Mouse (Mus musculus) neural tube, embryonic 15.5 days (tissue): Measurements from ENCODE around the gene Fn3krp. TPM values are rescaled to one million over a fixed set of nuclear protein-coding genes. Genes with fewer than 3 reads are reported as not detected.
A peak's percentile ranks its signal among the peaks of the same experiment; 100 is the strongest.

Experiments used
- ATAC-seq: fragments of 200-750 bp; cut with Nextera tagmentation; 2 replicates; pipeline ENCODE4 v1.8.0; 2017; ENCODE audit warnings: mild to moderate bottlenecking, moderate TSS enrichment, moderate library complexity; ENCODE audit not compliant: low FRiP score
- H3K27ac ChIP-seq: fragments of 300-500 bp; sonication (generic); replicated peaks from 2 replicates; pipeline ENCODE4 v1.5.1; 2015; ENCODE audit warnings: mild to moderate bottlenecking, inconsistent platforms
- H3K27me3 ChIP-seq: fragments of 300-500 bp; sonication (generic); replicated peaks from 2 replicates; pipeline ENCODE4 v1.6.1; 2015; ENCODE audit warnings: inconsistent platforms
- H3K36me3 ChIP-seq: fragments of 300-500 bp; sonication (generic); 2 replicates; pipeline ENCODE4 v1.6.1; 2015; ENCODE audit warnings: inconsistent platforms
- H3K4me1 ChIP-seq: fragments of 300-500 bp; sonication (generic); 2 replicates; pipeline ENCODE4 v1.6.1; 2015; ENCODE audit warnings: inconsistent platforms
- H3K4me2 ChIP-seq: fragments of 300-500 bp; sonication (generic); 2 replicates; pipeline ENCODE4 v1.6.1; 2015; ENCODE audit warnings: inconsistent platforms, mild to moderate bottlenecking, moderate library complexity
- H3K4me3 ChIP-seq: fragments of 300-500 bp; sonication (generic); replicated peaks from 2 replicates; pipeline ENCODE4 v1.5.1; 2015; ENCODE audit warnings: mild to moderate bottlenecking, inconsistent platforms
- H3K9ac ChIP-seq: fragments of 300-500 bp; sonication (generic); replicated peaks from 2 replicates; pipeline ENCODE4 v1.6.1; 2015; ENCODE audit warnings: mild to moderate bottlenecking, inconsistent platforms
- H3K9me3 ChIP-seq: fragments of 300-500 bp; sonication (generic); replicated peaks from 2 replicates; pipeline ENCODE4 v1.6.1; 2016; ENCODE audit warnings: inconsistent platforms
- WGBS: fragments of 180-500 bp; shearing (Covaris S2); methylation state at CpG from one replicate; pipeline ENCODE4 v1.1.7; 2015; ENCODE audit warnings: mixed read lengths; 5-methylcytosine and 5-hydroxymethylcytosine counted together
- polyA plus RNA-seq: library from polyadenylated mRNA; unstranded; fragments of >200 nt; fragmentation: Nextera tagmentation; extraction: Ambion mirVana; gene quantifications from 2 replicates; pipeline ENCODE4 v1.2.1, GENCODE M21; 2015

The Fn3krp gene
- polyA plus RNA-seq, 1 experiment from 2014 or later, result 9.7 TPM

DNA sequence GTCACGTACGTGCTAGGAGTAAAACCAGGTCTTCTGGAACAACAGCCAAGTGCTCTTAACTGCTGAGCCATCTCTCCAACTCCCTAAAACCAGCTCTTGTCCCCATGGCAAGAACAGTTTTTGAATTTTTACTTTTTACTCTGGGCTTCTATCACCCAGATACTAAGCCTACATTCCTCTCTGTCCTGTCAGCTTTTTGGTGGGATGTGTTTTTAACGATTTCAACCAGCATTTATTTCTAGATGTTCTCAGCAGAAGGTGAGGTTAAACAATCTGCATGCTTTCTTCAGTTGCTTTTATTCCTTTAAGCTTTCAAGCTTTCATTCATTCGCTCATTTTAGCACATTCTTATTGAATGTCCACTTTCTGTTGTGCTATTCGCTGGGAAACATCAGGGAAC is 3.2 kb upstream of the Fn3krp start:
- Histone ChIP-seq H3K36me3 (no peaks in the 10 kb centered on the region), H3K9ac (no peak overlapping the region), H3K27me3 (no peaks in the 10 kb centered on the region), H3K9me3 (no peaks in the 10 kb centered on the region), H3K4me3 (no peak overlapping the region), H3K4me2 (no peak overlapping the region), H3K4me1 (peaks cover 16% of the 10 kb centered on the region), H3K27ac (no peak overlapping the region)
- 88% methylated on average over 5 of the region's 5 CpGs for WGBS
- no peak for ATAC-seq

DNA sequence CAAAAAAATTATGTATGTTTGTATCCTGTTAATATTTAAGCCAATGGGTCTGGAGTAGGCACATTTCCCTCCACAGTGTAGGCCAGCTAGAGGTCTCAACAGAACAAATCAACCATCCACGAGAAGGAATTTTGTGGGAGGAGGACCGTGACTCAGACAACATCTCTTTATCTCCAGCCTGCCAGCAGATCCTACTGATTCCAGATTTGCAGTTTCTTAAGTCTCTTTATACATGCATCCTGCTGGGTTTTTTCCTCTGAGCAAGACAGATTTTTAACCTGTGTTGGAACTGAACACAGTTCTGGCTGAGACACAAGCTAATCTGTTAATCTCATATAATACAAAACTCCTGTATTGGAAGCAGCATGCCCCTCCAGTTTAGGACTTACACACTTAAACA is 2.3 kb upstream of the Fn3krp start:
- H3K4me3 ChIP-seq, result no peak overlapping the region
- H3K27ac ChIP-seq, result no peak overlapping the region
- no peaks in the 10 kb centered on the region for H3K36me3 ChIP-seq
- no peaks in the 10 kb centered on the region for H3K9me3 ChIP-seq
- ATAC-seq, result no peak
- 67% methylated on average over 2 of the region's 2 CpGs for WGBS
- peaks cover 16% of the 10 kb centered on the region for H3K4me1 ChIP-seq
- H3K4me2 ChIP-seq, result no peak overlapping the region
- no peak overlapping the region for H3K9ac ChIP-seq
- H3K27me3 ChIP-seq, result no peaks in the 10 kb centered on the region

DNA sequence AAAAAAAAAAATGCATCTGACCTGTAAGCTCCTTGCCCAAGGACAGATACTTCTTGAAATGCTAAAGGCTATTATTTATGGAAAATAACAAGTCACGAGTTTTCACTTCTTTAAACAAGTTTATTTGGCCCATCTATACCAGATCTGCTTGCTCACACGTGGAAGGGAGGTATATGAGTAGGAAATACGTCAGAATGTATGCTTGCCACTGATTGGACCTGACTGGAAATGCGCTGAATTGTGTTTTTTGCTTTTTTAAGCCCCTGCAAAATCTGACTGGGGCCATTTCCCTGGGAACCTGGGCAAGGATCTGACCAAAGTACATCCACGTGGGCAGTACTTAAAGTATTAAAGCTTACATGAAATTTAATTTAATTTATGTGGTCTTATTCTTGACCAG is 822 bp upstream of the Fn3krp start:
- no peaks in the 10 kb centered on the region for H3K36me3 ChIP-seq
- H3K4me3 ChIP-seq, result peak overlapping the region; percentile 70
- H3K27me3 ChIP-seq, result no peaks in the 10 kb centered on the region
- peaks cover 16% of the 10 kb centered on the region for H3K4me1 ChIP-seq
- H3K27ac ChIP-seq, result no peak overlapping the region; the same call in 1 of the 2 replicates
- H3K9ac ChIP-seq, result peak overlapping the region; percentile 42; the same call in 1 of the 2 replicates
- no peaks in the 10 kb centered on the region for H3K9me3 ChIP-seq
- no peak for ATAC-seq
- H3K4me2 ChIP-seq, result peak overlapping the region; percentile 88
- 57% methylated on average over 5 of the region's 5 CpGs for WGBS

DNA sequence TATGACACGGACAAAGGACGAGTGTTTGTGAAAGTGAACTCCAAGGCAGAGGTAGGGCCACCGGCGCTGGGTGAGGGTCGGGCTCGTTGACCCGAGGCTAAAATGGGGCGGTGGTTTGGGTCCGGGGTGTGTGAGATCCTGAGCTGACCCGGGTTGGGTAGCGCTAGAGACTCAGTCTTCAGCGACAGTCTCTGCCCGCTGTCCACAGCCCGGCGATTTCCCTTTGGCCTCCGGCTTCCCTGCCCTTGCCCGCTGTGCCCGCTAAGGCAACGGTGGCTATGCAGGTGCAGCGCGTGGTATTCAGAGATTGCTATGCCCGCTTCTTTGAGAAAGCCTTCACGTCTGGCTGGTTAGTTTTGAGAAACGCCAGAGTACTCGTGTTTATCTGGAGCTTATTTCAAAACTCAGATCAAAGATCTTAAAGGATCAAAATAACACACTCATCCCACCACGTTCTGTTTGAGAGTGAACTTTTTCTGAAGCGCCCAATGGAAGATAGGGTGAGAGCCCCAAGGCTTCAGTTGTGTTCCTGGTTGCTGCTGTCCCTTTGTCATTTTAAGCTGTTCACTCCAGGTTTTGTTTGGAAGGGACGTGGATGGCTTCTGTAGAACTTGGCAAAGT is 462 bp downstream of the Fn3krp start:
- Histone ChIP-seq H3K9ac (peak overlapping the region; percentile 66), H3K36me3 (0 out of 2 replicates have a peak, but pooled peaks cover 2% of the 10 kb centered on the region), H3K4me3 (peak overlapping the region; percentile 70), H3K4me1 (peaks cover 16% of the 10 kb centered on the region), H3K9me3 (no peaks in the 10 kb centered on the region), H3K27me3 (no peaks in the 10 kb centered on the region), H3K27ac (peak overlapping the region; percentile 62), H3K4me2 (peak overlapping the region; percentile 88)
- ATAC-seq, result peak; percentile 80
- WGBS, result under 1% methylated on average over 28 of the region's 28 CpGs

DNA sequence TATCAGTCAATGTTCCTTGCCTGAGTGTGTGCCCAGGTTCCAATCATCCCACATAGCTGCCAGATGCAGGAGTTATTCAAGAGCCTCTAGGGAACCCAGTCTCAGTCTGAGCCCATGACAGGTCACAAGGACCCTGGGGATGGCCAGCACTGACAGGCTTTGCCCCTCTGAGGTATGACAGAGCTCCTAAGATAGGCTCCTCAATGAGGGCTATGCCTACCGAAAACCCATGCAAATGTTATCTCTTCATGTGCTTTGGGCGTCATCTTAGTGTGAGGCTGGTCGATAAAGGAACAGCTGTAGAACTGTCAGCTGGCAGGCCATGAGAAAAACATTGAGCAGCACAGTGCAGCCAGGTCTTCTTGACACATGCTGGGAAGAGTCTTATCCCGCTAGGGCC is 12.2 kb downstream of the Fn3krp start:
- WGBS, result 89% methylated on average over 4 of the region's 4 CpGs
- no peaks in the 10 kb centered on the region for H3K27me3 ChIP-seq
- H3K9ac ChIP-seq, result no peak overlapping the region
- H3K4me2 ChIP-seq, result no peak overlapping the region; the same call in 1 of the 2 replicates
- H3K36me3 ChIP-seq, result peaks cover 12% of the 10 kb centered on the region
- no peak overlapping the region for H3K4me3 ChIP-seq
- no peaks in the 10 kb centered on the region for H3K9me3 ChIP-seq
- no peak for ATAC-seq
- H3K27ac ChIP-seq, result no peak overlapping the region
- H3K4me1 ChIP-seq, result peaks cover 26% of the 10 kb centered on the region

DNA sequence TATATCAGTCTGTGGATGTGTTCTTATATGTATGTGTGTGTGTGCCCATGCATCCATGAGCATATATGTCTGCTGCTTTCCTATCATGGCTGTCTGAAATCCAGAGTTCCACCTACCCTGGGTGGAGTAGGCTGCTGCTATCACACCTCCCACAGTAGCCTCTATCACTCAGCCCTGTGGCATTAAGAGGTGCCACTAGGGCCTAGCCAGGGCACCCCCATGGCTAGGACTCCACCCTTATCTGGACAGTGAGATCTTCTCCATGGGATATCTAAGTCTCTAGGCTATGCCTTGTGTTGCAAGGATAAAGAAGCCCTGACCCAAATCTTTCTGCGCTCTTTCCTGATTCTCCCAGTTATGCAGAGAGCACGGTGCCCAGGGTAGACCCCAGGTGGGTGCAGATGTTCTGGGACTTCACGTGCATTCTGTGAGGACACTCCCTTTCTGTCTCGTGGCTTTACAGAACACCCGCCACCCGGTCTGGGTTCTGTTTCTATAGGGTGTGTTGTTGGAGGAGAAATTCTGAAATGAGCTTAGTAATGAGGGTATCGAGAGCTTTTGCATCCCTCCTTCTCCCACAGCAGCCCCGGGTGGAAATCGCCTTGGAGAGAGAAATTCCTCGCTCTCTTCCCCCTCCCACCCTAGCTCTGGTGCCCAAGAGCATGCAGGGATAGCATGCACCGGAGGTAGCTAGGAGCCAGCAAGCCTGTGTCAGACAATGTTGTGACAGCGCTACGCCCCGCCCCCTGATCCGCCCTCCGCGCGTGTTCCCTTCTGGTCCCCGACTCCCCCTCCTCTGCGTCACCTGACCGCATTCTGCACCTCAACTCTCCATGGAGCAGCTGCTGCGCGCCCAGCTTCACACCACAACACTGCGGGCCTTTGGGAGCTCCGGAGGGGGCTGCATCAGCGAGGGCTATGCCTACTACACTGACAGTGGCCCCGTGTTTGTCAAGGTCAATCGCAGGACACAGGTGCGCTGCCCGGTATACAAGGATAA is 13.3 kb downstream of the Fn3krp start, which contains the start of gene Fn3k:
TSS of gene Fn3k (plus strand) at position 758 of the 1,000 bp plus-strand sequence.
- 4% methylated on average over 30 of the region's 30 CpGs for WGBS
- peaks cover 26% of the 10 kb centered on the region for H3K4me1 ChIP-seq
- peaks cover 8% of the 10 kb centered on the region for H3K36me3 ChIP-seq
- peak within 1 kb of the TSS; percentile 80 for H3K27ac ChIP-seq
- H3K9me3 ChIP-seq, result no peaks in the 10 kb centered on the region
- H3K27me3 ChIP-seq, result no peaks in the 10 kb centered on the region
- peak; percentile 98 for ATAC-seq
- H3K4me3 ChIP-seq, result peak within 1 kb of the TSS; percentile 53
- peak within 1 kb of the TSS; percentile 61 for H3K9ac ChIP-seq
- peak within 1 kb of the TSS; percentile 83 for H3K4me2 ChIP-seq

DNA sequence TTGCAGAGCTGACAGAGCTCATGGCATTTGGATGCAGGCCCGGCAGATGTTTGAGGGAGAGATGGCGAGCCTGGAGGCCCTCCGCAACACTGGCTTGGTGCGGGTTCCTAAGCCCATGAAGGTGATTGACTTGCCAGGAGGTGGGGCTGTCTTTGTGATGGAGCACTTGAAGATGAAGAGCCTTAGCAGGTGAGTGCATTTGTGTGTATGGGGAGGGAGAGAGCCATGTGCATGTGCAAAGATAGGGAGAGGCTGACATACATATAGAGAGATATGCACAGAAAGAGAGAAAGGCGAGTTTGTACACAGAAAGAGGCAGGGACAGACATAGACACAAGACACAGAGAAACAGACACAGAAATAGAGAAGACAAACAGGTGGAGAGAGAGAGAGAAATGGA is 16.0 kb downstream of the Fn3krp start:
- Histone ChIP-seq H3K27ac (no peak overlapping the region), H3K4me1 (peaks cover 26% of the 10 kb centered on the region), H3K4me3 (no peak overlapping the region), H3K36me3 (no peaks in the 10 kb centered on the region), H3K9me3 (no peaks in the 10 kb centered on the region), H3K4me2 (no peak overlapping the region), H3K9ac (no peak overlapping the region), H3K27me3 (no peaks in the 10 kb centered on the region)
- 83% methylated on average over 5 of the region's 5 CpGs for WGBS
- no peak for ATAC-seq

DNA sequence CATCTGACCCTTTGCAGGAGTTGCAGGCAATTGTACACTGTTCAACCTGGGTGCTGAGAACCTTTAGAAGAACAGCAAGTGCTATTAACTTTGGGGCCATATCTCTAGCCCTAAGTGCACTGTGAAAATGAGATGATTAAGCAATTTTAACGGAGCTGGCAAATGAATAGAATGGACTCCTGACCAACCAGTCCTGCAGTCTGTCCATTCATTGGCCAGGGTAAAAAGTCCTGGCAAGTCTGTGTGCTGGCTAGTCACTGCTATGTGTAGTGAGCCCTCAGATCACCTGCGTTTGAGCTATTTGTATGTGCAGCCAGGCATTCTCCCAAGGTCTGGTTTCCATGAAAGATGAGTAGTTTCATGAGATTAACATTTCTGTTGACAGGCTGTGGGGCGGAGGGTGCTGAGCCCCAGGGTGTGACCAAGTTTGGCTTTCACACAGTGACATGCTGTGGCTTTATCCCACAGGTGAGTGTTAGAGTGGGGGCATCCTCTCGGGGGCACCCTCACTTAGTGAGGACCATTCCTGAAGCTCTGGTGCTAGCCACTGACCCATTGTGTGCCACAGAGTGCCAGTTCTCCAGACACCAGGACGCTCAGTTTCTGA is 18.6 kb downstream of the Fn3krp start:
- Histone ChIP-seq H3K9ac (no peak overlapping the region), H3K27ac (no peak overlapping the region), H3K4me3 (no peak overlapping the region), H3K4me2 (no peak overlapping the region), H3K27me3 (no peaks in the 10 kb centered on the region), H3K36me3 (no peaks in the 10 kb centered on the region), H3K4me1 (peaks cover 10% of the 10 kb centered on the region), H3K9me3 (no peaks in the 10 kb centered on the region)
- 75% methylated on average over 5 of the region's 5 CpGs for WGBS
- no peak for ATAC-seq

DNA sequence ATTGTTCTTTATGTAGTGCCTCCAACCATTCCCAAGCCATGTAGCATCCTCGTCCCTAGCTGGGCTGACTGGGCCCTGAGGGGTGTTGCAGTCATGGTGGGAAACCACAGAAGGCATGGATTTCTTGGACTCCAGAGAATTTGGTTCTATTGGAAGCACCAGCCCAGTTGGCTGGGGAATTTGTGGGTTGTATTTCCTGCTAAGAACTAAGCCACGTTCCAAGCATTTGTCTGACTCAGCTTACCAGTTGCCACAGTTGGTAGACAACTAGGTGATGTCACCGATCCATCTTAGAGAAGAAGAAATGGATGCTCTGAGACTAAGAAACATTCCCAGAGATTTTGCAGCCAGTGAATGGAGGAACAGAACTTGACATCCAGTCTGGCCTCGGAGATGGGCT is 20.5 kb downstream of the Fn3krp start:
- Histone ChIP-seq H3K4me2 (no peak overlapping the region), H3K9me3 (no peaks in the 10 kb centered on the region), H3K36me3 (no peaks in the 10 kb centered on the region), H3K9ac (no peak overlapping the region), H3K4me1 (no peaks in the 10 kb centered on the region; the same call in 1 of the 2 replicates), H3K27me3 (no peaks in the 10 kb centered on the region), H3K27ac (no peak overlapping the region), H3K4me3 (no peak overlapping the region)
- WGBS, result 89% methylated on average over 4 of the region's 4 CpGs
- ATAC-seq, result no peak

DNA sequence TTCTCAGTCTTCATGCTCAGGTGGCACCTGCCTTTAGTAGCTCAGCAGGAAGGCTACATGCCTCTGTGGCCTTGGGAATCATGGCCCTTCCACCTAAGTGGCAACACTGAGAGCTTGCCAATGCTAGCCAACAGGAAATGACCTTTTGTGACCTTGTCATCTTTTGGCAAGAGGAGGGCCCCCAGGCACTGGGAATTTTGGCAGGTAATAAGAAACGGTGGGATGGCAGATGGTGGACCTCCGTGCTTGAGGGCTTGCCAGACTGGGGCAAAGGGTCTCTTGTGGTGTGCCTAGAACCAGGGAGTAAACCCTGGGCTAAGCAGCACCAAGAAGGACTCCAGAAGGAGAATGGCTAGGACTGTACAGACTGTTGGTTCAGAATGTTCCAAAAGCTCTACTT is 20.9 kb downstream of the Fn3krp start:
- Histone ChIP-seq H3K9me3 (no peaks in the 10 kb centered on the region), H3K36me3 (no peaks in the 10 kb centered on the region), H3K4me2 (no peak overlapping the region), H3K27me3 (no peaks in the 10 kb centered on the region), H3K4me1 (no peaks in the 10 kb centered on the region; the same call in 1 of the 2 replicates), H3K9ac (no peak overlapping the region), H3K27ac (no peak overlapping the region), H3K4me3 (no peak overlapping the region)
- ATAC-seq, result no peak
- WGBS, result 78% methylated on average over 2 of the region's 2 CpGs

DNA sequence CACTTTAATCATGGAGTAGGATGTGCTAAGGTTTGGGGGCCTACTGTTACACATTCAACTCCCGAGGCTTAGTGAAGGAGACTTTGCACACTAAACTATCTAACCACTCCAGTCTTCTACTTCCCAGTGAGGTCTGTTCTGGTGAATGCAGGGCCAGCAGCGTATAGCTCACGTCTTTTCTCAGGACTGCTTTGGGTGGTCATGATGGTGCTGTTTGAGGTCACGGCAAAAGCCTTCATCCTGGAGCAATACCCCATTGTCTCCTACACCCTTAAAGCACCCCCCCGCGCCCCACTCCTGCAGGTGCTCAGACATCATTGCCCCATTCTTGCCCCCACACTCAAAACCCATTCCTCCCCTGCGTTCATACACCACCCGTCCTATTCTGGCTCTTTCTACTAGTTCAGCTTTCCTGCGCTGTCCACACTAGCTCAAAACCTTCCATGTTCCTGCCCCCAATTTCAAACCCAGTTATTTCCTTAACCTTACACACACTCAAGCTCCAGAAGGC is 30.1 kb downstream of the Fn3krp start:
- ATAC-seq, result peak; percentile 26
- Histone ChIP-seq H3K4me1 (peaks cover 25% of the 10 kb centered on the region), H3K9ac (peak overlapping the region; percentile 71), H3K4me2 (peak overlapping the region; percentile 75), H3K27ac (peak overlapping the region; percentile 83), H3K36me3 (no peaks in the 10 kb centered on the region), H3K4me3 (peak overlapping the region; percentile 80), H3K9me3 (no peaks in the 10 kb centered on the region), H3K27me3 (no peaks in the 10 kb centered on the region)
- 14% methylated on average over 9 of the region's 9 CpGs for WGBS
